Mouse (Mus musculus) adrenal gland, postnatal 14 days (tissue): ENCODE results near the gene Gm8300. TPM values are rescaled to one million over a fixed set of nuclear protein-coding genes. Genes with fewer than 3 reads are reported as not detected.
"Not testable (repeated sequence)": the region's sequence is repeated elsewhere in the genome, so short reads cannot be mapped to it uniquely, and the experiment has no call there.

ENCODE experiments used
- DNase-seq: peaks from one replicate; pipeline ENCODE4 v3.0.0; 2021; ENCODE audit warnings: mixed read lengths
- long read RNA-seq, 2 experiments: library from polyadenylated mRNA; stranded (forward); transcript quantifications; one replicate each; pipeline ENCODE4 v2.0.0; 2021
- total RNA-seq: library from RNA; stranded (reverse); gene quantifications from 2 replicates; pipeline ENCODE4 v1.2.3, GENCODE M21; 2021

Gm8300 gene
- not detected in 2 replicates for total RNA-seq
- long read RNA-seq, experiment 1 = 0 reads
- long read RNA-seq, experiment 2 = 0 reads

GRCm38 (mm10) chr12:87514016-87514415, at the start of gene Gm8300:
Gene Gm8300 (plus strand): TSS chr12:87514316.
- not testable (repeated sequence) for DNase-seq

- DNase-seq = no peak
These were observed 49.3 kb upstream of the Gm8300 start for GRCm38 (mm10) chr12:87464678-87465297.

- peak; percentile 44 for DNase-seq
These were observed 43.6 kb upstream of the Gm8300 start for GRCm38 (mm10) chr12:87470263-87471136.

- no peak for DNase-seq
These were observed 42.6 kb upstream of the Gm8300 start for GRCm38 (mm10) chr12:87471421-87471963.

DNA sequence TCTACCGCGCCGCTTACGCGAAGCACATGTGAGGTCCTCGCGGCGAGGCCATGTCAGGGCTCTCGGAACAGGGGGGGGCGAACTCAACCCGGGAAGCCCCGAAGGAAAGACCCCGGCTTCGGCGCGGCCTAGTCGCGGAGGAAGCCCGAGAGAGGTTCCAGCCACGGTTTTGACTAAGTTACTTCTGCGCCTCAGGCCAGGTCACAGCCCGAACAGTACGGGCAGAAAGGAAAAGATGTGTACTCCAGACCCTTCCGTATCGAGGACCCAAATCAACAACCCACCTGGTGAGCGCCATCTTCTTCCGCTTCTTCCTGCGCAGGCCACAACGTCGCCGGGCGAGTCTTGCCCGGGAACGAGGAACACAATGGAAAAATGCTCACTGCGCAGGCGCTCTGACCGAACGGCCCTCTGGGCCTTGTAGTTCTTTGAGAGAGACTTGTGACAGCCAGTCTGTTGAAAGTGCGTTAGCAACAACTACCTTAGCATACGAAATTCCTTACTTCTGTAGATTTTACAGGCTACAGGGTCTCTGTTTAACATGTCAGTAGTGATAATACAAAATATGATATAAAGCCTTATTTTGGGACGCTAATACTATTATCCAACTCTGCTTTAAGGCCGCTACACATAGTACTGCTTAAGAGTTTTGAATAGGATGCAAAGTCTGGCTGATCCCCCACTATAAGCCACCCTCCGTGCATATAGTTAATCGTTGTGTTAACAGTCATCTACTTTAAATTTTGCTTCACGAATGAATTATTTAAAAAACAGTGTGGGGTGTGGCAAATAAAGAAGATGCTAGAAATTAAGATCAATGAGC, 41.9 kb upstream of the Gm8300 start, which contains the start of gene Snw1:
TSS of gene Snw1 (minus strand) at position 311 of the 823 bp plus-strand sequence.
- peak; percentile 96 for DNase-seq

- no peak for DNase-seq
These were observed 39.4 kb upstream of the Gm8300 start for GRCm38 (mm10) chr12:87474756-87475155.

- DNase-seq = not testable (repeated sequence)
These were observed 31.6 kb upstream of the Gm8300 start for GRCm38 (mm10) chr12:87482482-87482881.

DNA sequence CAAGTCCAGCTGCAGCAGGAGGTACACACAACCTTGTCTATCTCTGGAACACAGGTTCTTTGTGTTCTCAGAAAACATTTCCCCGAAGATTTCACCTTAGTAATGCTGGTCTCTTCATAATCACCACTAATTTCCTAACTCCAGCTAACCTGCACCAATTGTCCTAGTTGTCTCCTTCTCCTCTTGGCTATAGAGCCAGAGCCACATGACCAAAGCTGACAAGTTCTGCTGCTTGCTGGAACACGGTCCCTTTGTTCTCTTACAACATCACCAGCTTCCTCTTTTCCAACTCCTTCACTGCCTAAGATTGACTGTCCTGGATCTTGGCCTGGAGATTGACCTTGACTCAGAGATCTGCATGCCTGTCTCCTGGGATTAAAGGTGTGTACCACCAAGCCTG, 25.4 kb upstream of the Gm8300 start:
- DNase-seq = not testable (repeated sequence)

GRCm38 (mm10) chr12:87494421-87494820, 19.7 kb upstream of the Gm8300 start, which contains the start of gene Gm5788:
Gene Gm5788 (plus strand): TSS chr12:87494721.
- not testable (repeated sequence) for DNase-seq

- not testable (repeated sequence) for DNase-seq
These were observed 5.5 kb downstream of the Gm8300 start for GRCm38 (mm10) chr12:87519616-87520015.

DNA sequence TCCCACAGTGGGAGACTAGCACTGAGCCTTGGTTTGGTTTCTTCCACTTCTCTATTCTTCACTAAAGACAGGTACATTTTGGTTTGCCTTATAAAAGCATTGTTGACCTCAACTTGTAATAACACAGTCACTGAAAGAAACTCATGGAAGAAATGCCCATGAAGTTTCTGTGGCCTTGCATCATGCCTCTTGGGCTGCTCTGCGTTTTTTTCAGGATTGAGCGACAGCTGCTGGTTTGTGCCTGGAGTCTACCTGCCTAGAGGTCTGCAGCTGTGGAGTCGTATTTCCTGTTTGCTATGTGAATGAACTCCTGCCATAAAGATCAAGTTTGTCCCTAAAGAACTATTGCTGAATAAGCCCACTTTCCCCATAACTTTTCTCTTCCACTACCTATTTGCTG, 29.8 kb downstream of the Gm8300 start:
- DNase-seq = no peak

DNA sequence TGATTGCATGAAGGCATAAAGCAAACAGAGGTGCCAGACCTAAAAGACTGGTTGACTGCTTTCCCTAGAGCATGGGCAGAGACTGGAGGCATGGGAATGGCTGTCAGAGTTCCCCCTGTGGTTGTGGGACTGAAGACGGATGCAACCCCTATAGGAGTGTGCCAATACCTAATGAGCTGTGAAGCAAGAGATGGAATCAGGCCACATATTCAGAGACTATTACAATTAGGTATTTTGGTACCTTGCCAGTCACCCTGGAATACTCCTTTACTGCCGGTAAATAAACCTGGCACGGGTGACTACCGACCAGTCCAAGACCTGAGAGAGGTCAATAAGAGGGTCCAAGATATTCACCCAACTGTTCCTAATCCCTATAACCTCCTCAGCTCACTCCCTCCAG, 36.5 kb downstream of the Gm8300 start:
- DNase-seq = not testable (repeated sequence)

Other genes starting within 250 kb of the Gm8300 start
- 35.6 and 41.5 TPM in 2 replicates for gene Vipas39, start 248.1 kb upstream of the Gm8300 start, total RNA-seq
- 139 and 160 TPM in 2 replicates for gene Ahsa1, start 247.8 kb upstream of the Gm8300 start, total RNA-seq
- gene Ism2, start 214.6 kb upstream of the Gm8300 start, total RNA-seq = 0.34 TPM in 1 of 2 replicates, not detected in the other
- 174 and 200 TPM in 2 replicates for gene Sptlc2, start 126.0 kb upstream of the Gm8300 start, total RNA-seq
- 155 and 158 TPM in 2 replicates for gene Slirp, start 70.4 kb upstream of the Gm8300 start, total RNA-seq
- gene Alkbh1, start 70.3 kb upstream of the Gm8300 start, total RNA-seq = 21.7 and 23.6 TPM in 2 replicates
- 63.3 and 67.8 TPM in 2 replicates for gene Snw1, start 42.0 kb upstream of the Gm8300 start, total RNA-seq
- gene Gm5788, start 19.6 kb upstream of the Gm8300 start, total RNA-seq = not detected in 2 replicates
- gene Oog1, start 88.4 kb downstream of the Gm8300 start, total RNA-seq = not detected in 2 replicates
- not detected in 2 replicates for gene Gm4027, start 104.6 kb downstream of the Gm8300 start, total RNA-seq
- not detected in 2 replicates for gene Gm16381, start 130.3 kb downstream of the Gm8300 start, total RNA-seq